ENCODE assay signal across 8 mouse cellular contexts in the genomic region with DNA sequence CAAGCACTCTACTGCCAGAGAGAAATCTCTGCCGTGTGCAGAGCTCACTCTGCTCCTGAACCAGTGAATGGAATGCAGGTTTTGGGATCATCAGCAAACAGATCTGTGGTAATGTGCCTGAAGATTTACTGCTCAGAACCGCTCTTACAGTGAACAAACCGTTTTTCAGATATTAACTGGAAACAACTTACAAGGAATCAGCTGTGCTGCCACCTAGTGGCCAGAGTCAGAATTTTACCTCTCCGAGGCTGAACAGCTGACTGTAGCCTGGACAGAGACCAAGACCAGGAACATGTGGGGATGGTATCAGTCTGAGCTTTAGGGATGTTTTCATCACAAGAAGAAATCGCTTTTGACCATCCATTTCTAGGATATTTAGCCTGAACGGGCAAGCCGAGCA.
DNase-seq lines count a peak whose midpoint lies in the region; ATAC-seq and TF ChIP-seq lines count a peak whose summit lies in the region.
"Not testable (repeated sequence)": the region's sequence is repeated elsewhere in the genome, so short reads cannot be mapped to it uniquely, and the experiment has no call there.

No protein-coding gene starts in this region.

- not testable (repeated sequence) for H3K27ac ChIP-seq in kidney, postnatal 0 days

- H3K4me3 ChIP-seq in kidney, postnatal 0 days (replicated peaks; ENCODE audit: low read depth, low read length), result not testable (repeated sequence)

- WGBS in kidney, postnatal 0 days, result 19% methylated on average over 6 of the region's 7 CpGs

- 0 out of 2 replicates have a peak, but pooled peaks have one; percentile 25 for ATAC-seq in common myeloid progenitor, adult 5-6 weeks (replicated peaks; ENCODE audit: low read depth, poor library complexity, severe bottlenecking)
- ATAC-seq in kidney, postnatal 0 days (replicated peaks; ENCODE audit: low FRiP score, low read depth), result not testable (repeated sequence)

- TF ChIP-seq CTCF in kidney, postnatal 0 days (IDR thresholded peaks at IDR 0.05; ENCODE audit: low read depth), result peak; percentile 31; the same call in 1 of the 2 replicates

- not testable (repeated sequence) for H3K36me3 ChIP-seq in kidney, postnatal 0 days (ENCODE audit: insufficient read depth, low read length)

- H3K4me1 ChIP-seq in kidney, postnatal 0 days (replicated peaks; ENCODE audit: insufficient read depth, low read length), result not testable (repeated sequence)

- peak; percentile 10 for DNase-seq in adrenal gland, postnatal 25 days
- DNase-seq in heart, postnatal 14 days, result peak; percentile 10 to 25
- DNase-seq in kidney, postnatal 0 days (ENCODE audit: low spot score), result not testable (repeated sequence)
- peak; percentile 16 for DNase-seq in left cerebral cortex, adult 11 months (ENCODE audit: low spot score)
- peak; percentile 51 for DNase-seq in lung, postnatal 10 days
- DNase-seq in right cerebral cortex, adult 2 months (ENCODE audit: low spot score in 2 of 2), result peak; percentile 16 to 59
- peak; percentile 21 for DNase-seq in thymus, postnatal 25 days

- intact Hi-C loops in heart, postnatal 14 days (cut with DNase I), result not testable (repeated sequence)

- H3K9ac ChIP-seq in kidney, postnatal 0 days (ENCODE audit: low read depth, low read length), result not testable (repeated sequence)

- not testable (repeated sequence) for H3K27me3 ChIP-seq in kidney, postnatal 0 days (ENCODE audit: insufficient read depth, low read length)

- H3K9me3 ChIP-seq in kidney, postnatal 0 days (replicated peaks; ENCODE audit: low read length), result not testable (repeated sequence)

- not testable (repeated sequence) for H3K4me2 ChIP-seq in kidney, postnatal 0 days (ENCODE audit: low read length)
